Mouse (Mus musculus): ENCODE measurements around the gene Ldah. TPM values are rescaled to one million over a fixed set of nuclear protein-coding genes. Genes with fewer than 3 reads are reported as not detected.
"Not testable (repeated sequence)": the region's sequence is repeated elsewhere in the genome, so short reads cannot be mapped to it uniquely, and the experiment has no call there.

The Ldah gene
- 10 to 100 TPM; 26.3 to 27.0 TPM for total RNA-seq (2021)

GRCm38 (mm10) chr12:8207978-8208403, at the start of gene Ldah:
Gene Ldah, plus strand, starts transcription at chr12:8208107.
- DNase-seq (ENCODE audit: low spot score) = peak; percentile 65
- intact Hi-C loops (cut with DNase I) = no loop called here

GRCm38 (mm10) chr12:8167743-8168142, 40.2 kb upstream of the Ldah start:
- no peak for DNase-seq (ENCODE audit: low spot score)
- intact Hi-C loops (cut with DNase I) = no loop called here

- intact Hi-C loops (cut with DNase I) = no loop called here
Observed at GRCm38 (mm10) chr12:8180921-8181320, 27.0 kb upstream of the Ldah start.

GRCm38 (mm10) chr12:8181744-8182143, 26.2 kb upstream of the Ldah start:
- intact Hi-C loops (cut with DNase I) = no loop called here
- no peak for DNase-seq (ENCODE audit: low spot score)

More at GRCm38 (mm10) chr12:8180921-8181320, 27.0 kb upstream of the Ldah start:
- DNase-seq (ENCODE audit: low spot score) = no peak

- DNase-seq (ENCODE audit: low spot score) = no peak
- intact Hi-C loops (cut with DNase I) = no loop called here
Observed at GRCm38 (mm10) chr12:8184518-8184917, 23.4 kb upstream of the Ldah start.

- no peak for DNase-seq (ENCODE audit: low spot score)
- intact Hi-C loops (cut with DNase I) = no loop called here
Observed at GRCm38 (mm10) chr12:8188161-8188560, 19.7 kb upstream of the Ldah start.

GRCm38 (mm10) chr12:8188796-8189535, 18.9 kb upstream of the Ldah start:
- intact Hi-C loops (cut with DNase I); DNase-seq (ENCODE audit: low spot score): not testable (repeated sequence)

- intact Hi-C loops (cut with DNase I) = no loop called here
- no peak for DNase-seq (ENCODE audit: low spot score)
Observed at GRCm38 (mm10) chr12:8189722-8190121, 18.2 kb upstream of the Ldah start.

GRCm38 (mm10) chr12:8205721-8206120, 2.2 kb upstream of the Ldah start:
- intact Hi-C loops (cut with DNase I) = no loop called here
- DNase-seq (ENCODE audit: low spot score) = no peak

GRCm38 (mm10) chr12:8207578-8207977, 329 bp upstream of the Ldah start:
- intact Hi-C loops (cut with DNase I) = no loop called here
- DNase-seq (ENCODE audit: low spot score) = no peak

- no peak for DNase-seq (ENCODE audit: low spot score)
- intact Hi-C loops (cut with DNase I) = no loop called here
Observed at GRCm38 (mm10) chr12:8216392-8217280, 8.7 kb downstream of the Ldah start.

GRCm38 (mm10) chr12:8223036-8223435, 15.1 kb downstream of the Ldah start:
- no peak for DNase-seq (ENCODE audit: low spot score)
- intact Hi-C loops (cut with DNase I) = no loop called here

GRCm38 (mm10) chr12:8231101-8231500, 23.2 kb downstream of the Ldah start:
- intact Hi-C loops (cut with DNase I) = no loop called here
- DNase-seq (ENCODE audit: low spot score) = no peak

GRCm38 (mm10) chr12:8232679-8233078, 24.8 kb downstream of the Ldah start:
- no peak for DNase-seq (ENCODE audit: low spot score)
- intact Hi-C loops (cut with DNase I) = loop anchor here (2.0 kb wide), 2 partner anchors 174 to 242 kb away; no protein-coding TSS in a partner anchor

GRCm38 (mm10) chr12:8242181-8242580, 34.3 kb downstream of the Ldah start:
- DNase-seq (ENCODE audit: low spot score) = no peak
- intact Hi-C loops (cut with DNase I) = loop anchor here (5.0 kb wide), 1 partner anchor 50 kb away; no protein-coding TSS in a partner anchor

GRCm38 (mm10) chr12:8244746-8245145, 36.8 kb downstream of the Ldah start:
- intact Hi-C loops (cut with DNase I) = loop anchor here (5.0 kb wide), 1 partner anchor 48 kb away; no protein-coding TSS in a partner anchor
- no peak for DNase-seq (ENCODE audit: low spot score)

- DNase-seq (ENCODE audit: low spot score) = no peak
- intact Hi-C loops (cut with DNase I) = no loop called here
Observed at GRCm38 (mm10) chr12:8260297-8260696, 52.4 kb downstream of the Ldah start.

GRCm38 (mm10) chr12:8266311-8266710, 58.4 kb downstream of the Ldah start:
- intact Hi-C loops (cut with DNase I) = no loop called here
- no peak for DNase-seq (ENCODE audit: low spot score)

GRCm38 (mm10) chr12:8269627-8270026, 61.7 kb downstream of the Ldah start:
- DNase-seq (ENCODE audit: low spot score) = no peak
- intact Hi-C loops (cut with DNase I) = no loop called here

- DNase-seq (ENCODE audit: low spot score) = no peak
- intact Hi-C loops (cut with DNase I) = no loop called here
Observed at GRCm38 (mm10) chr12:8271405-8271804, 63.5 kb downstream of the Ldah start.
